Mouse (Mus musculus): ENCODE measurements around the gene Fmo4. TPM values are rescaled to one million over a fixed set of nuclear protein-coding genes. Genes with fewer than 3 reads are reported as not detected.

The Fmo4 gene
- polyA plus RNA-seq, 1 experiment = not detected

GRCm38 (mm10) chr1:162752009-162752408 lies 61.8 kb downstream of the Fmo4 start:
- Histone ChIP-seq H3K27ac (ENCODE audit: insufficient read depth, low read length) (no peak overlapping the region), H3K9ac (ENCODE audit: low read depth, poor library complexity, severe bottlenecking) (no peak overlapping the region), H3K36me3 (ENCODE audit: control insufficient read depth, insufficient read depth, low read length, poor library complexity, severe bottlenecking) (no peaks in the 10 kb centered on the region)

GRCm38 (mm10) chr1:162749607-162750006 lies 64.2 kb downstream of the Fmo4 start:
- Histone ChIP-seq H3K36me3 (ENCODE audit: control insufficient read depth, insufficient read depth, low read length, poor library complexity, severe bottlenecking) (no peaks in the 10 kb centered on the region), H3K27me3 (ENCODE audit: control insufficient read depth, insufficient read depth, low read length, poor library complexity, severe bottlenecking) (no peaks in the 10 kb centered on the region; the same call in 1 of the 2 replicates), H3K9ac (ENCODE audit: low read depth, poor library complexity, severe bottlenecking) (no peak overlapping the region), H3K9me3 (replicated peaks; ENCODE audit: control insufficient read depth, insufficient read depth, low read length, poor library complexity, severe bottlenecking) (no peaks in the 10 kb centered on the region), H3K4me3 (ENCODE audit: low read depth, low read length) (no peak overlapping the region), H3K27ac (ENCODE audit: insufficient read depth, low read length) (no peak overlapping the region), H3K4me1 (ENCODE audit: control insufficient read depth, insufficient read depth, low read length) (no peaks in the 10 kb centered on the region)
- TF ChIP-seq CTCF (IDR thresholded peaks at IDR 0.05; ENCODE audit: low read depth, low read length) (no peak), EP300 (IDR thresholded peaks at IDR 0.05; ENCODE audit: insufficient read depth, low read depth, low read length) (no peak), POLR2A (IDR thresholded peaks at IDR 0.05; ENCODE audit: insufficient read depth, low read length) (no peak)

More at GRCm38 (mm10) chr1:162752009-162752408, 61.8 kb downstream of the Fmo4 start:
- no peaks in the 10 kb centered on the region; the same call in 1 of the 2 replicates for H3K27me3 ChIP-seq (ENCODE audit: control insufficient read depth, insufficient read depth, low read length, poor library complexity, severe bottlenecking)
- TF ChIP-seq POLR2A (IDR thresholded peaks at IDR 0.05; ENCODE audit: insufficient read depth, low read length) = no peak
- no peak for TF ChIP-seq EP300 (IDR thresholded peaks at IDR 0.05; ENCODE audit: insufficient read depth, low read depth, low read length)
- no peak for TF ChIP-seq CTCF (IDR thresholded peaks at IDR 0.05; ENCODE audit: low read depth, low read length)
- no peaks in the 10 kb centered on the region for H3K4me1 ChIP-seq (ENCODE audit: control insufficient read depth, insufficient read depth, low read length)
- no peaks in the 10 kb centered on the region for H3K9me3 ChIP-seq (replicated peaks; ENCODE audit: control insufficient read depth, insufficient read depth, low read length, poor library complexity, severe bottlenecking)
- H3K4me3 ChIP-seq (ENCODE audit: low read depth, low read length) = no peak overlapping the region

- Histone ChIP-seq H3K4me1 (ENCODE audit: control insufficient read depth, insufficient read depth, low read length) (no peaks in the 10 kb centered on the region), H3K27me3 (ENCODE audit: control insufficient read depth, insufficient read depth, low read length, poor library complexity, severe bottlenecking) (no peaks in the 10 kb centered on the region; the same call in 1 of the 2 replicates), H3K4me3 (ENCODE audit: low read depth, low read length) (no peak overlapping the region), H3K9ac (ENCODE audit: low read depth, poor library complexity, severe bottlenecking) (no peak overlapping the region), H3K27ac (ENCODE audit: insufficient read depth, low read length) (no peak overlapping the region), H3K9me3 (replicated peaks; ENCODE audit: control insufficient read depth, insufficient read depth, low read length, poor library complexity, severe bottlenecking) (no peaks in the 10 kb centered on the region), H3K36me3 (ENCODE audit: control insufficient read depth, insufficient read depth, low read length, poor library complexity, severe bottlenecking) (no peaks in the 10 kb centered on the region)
- TF ChIP-seq EP300 (IDR thresholded peaks at IDR 0.05; ENCODE audit: insufficient read depth, low read depth, low read length) (no peak), POLR2A (IDR thresholded peaks at IDR 0.05; ENCODE audit: insufficient read depth, low read length) (no peak), CTCF (IDR thresholded peaks at IDR 0.05; ENCODE audit: low read depth, low read length) (no peak)
These were observed 65.0 kb downstream of the Fmo4 start for GRCm38 (mm10) chr1:162748761-162749160.

Other genes starting within 250 kb of the Fmo4 start
- 28.0 and 31.1 TPM in 2 replicates for gene Vamp4, start 243.5 kb downstream of the Fmo4 start, polyA plus RNA-seq (2011; ENCODE audit: insufficient read depth, insufficient read length, low read depth, missing spikeins)
- not detected in 2 replicates for gene Myoc, start 174.8 kb downstream of the Fmo4 start, polyA plus RNA-seq (2011; ENCODE audit: insufficient read depth, insufficient read length, low read depth, missing spikeins)
- not detected in 2 replicates for gene Myocos, start 155.8 kb downstream of the Fmo4 start, polyA plus RNA-seq (2011; ENCODE audit: insufficient read depth, insufficient read length, low read depth, missing spikeins)
- 354 and 366 TPM in 2 replicates for gene Prrc2c, start 73.4 kb downstream of the Fmo4 start, polyA plus RNA-seq (2011; ENCODE audit: insufficient read depth, insufficient read length, low read depth, missing spikeins)
- gene Fmo1, start 52.6 kb upstream of the Fmo4 start, polyA plus RNA-seq (2011; ENCODE audit: insufficient read depth, insufficient read length, low read depth, missing spikeins) = not detected in 2 replicates
- not detected in 2 replicates for gene Fmo2, start 84.8 kb upstream of the Fmo4 start, polyA plus RNA-seq (2011; ENCODE audit: insufficient read depth, insufficient read length, low read depth, missing spikeins)
- not detected in 2 replicates for gene Fmo6, start 123.5 kb upstream of the Fmo4 start, polyA plus RNA-seq (2011; ENCODE audit: insufficient read depth, insufficient read length, low read depth, missing spikeins)
- not detected in 2 replicates for gene Fmo3, start 170.6 kb upstream of the Fmo4 start, polyA plus RNA-seq (2011; ENCODE audit: insufficient read depth, insufficient read length, low read depth, missing spikeins)